Mouse (Mus musculus): ENCODE results near the gene Cenps. TPM values are rescaled to one million over a fixed set of nuclear protein-coding genes. Genes with fewer than 3 reads are reported as not detected.
"Not testable (repeated sequence)": the region's sequence is repeated elsewhere in the genome, so short reads cannot be mapped to it uniquely, and the experiment has no call there.

Cenps gene
- polyA plus RNA-seq, 1 experiment from 2014 or later, result 11.5 TPM

DNA sequence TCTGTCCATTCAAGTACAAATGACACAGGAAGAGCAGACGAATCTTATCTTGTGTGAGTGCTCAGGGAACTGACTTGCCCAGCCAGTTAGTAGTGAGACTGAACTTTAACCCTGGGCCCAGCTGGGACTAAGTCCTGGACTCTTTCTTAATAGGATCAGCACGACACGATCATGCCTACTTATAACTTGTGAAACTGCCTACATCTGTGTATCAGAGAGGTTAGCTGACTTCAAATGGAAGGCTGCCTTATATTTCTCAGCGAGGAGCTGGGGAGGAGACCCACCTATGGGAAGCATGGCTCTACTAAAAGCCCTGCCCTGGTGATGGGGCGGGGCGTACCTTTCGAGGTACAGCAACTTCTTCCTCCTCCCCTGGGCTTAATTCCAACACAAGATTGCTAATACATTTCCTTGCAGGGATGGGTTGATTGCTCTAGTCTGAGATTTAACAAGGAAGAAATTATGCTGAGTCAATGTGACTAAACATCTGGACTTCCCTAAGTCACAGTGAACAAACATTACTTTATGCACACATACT lies 33.0 kb upstream of the Cenps start:
- Histone ChIP-seq H3K9ac (ENCODE audit: low read length) (no peak overlapping the region), H3K4me3 (ENCODE audit: low read depth, low read length) (no peak overlapping the region), H3K27ac (replicated peaks) (peak overlapping the region; percentile 88), H3K4me1 (replicated peaks; ENCODE audit: control insufficient read depth, insufficient read depth) (no peaks in the 10 kb centered on the region), H3K4me2 (replicated peaks; ENCODE audit: low read depth) (no peak overlapping the region), H3K9me3 (ENCODE audit: control insufficient read depth, low read length) (no peaks in the 10 kb centered on the region), H3K27me3 (ENCODE audit: control insufficient read depth, insufficient read depth, low read length) (no peaks in the 10 kb centered on the region), H3K36me3 (ENCODE audit: control insufficient read depth, insufficient read depth, low read length) (no peaks in the 10 kb centered on the region)
- ATAC-seq (ENCODE audit: low FRiP score, low TSS enrichment) (peak; percentile 56), DNase-seq (ENCODE audit: low spot score) (peak; percentile 84)
- 33% methylated on average over 7 of the region's 7 CpGs for WGBS
- TF ChIP-seq CTCF (IDR thresholded peaks at IDR 0.05; ENCODE audit: low read depth) (no peak), EP300 (optimal IDR thresholded peaks at IDR 0.05) (no peak)

GRCm38 (mm10) chr4:149169926-149170325 lies 32.5 kb upstream of the Cenps start:
- H3K9me3 ChIP-seq (ENCODE audit: control insufficient read depth, low read length); H3K4me3 ChIP-seq (ENCODE audit: low read depth, low read length); H3K27me3 ChIP-seq (ENCODE audit: control insufficient read depth, insufficient read depth, low read length); H3K4me1 ChIP-seq (replicated peaks; ENCODE audit: control insufficient read depth, insufficient read depth); H3K9ac ChIP-seq (ENCODE audit: low read length); H3K4me2 ChIP-seq (replicated peaks; ENCODE audit: low read depth); H3K36me3 ChIP-seq (ENCODE audit: control insufficient read depth, insufficient read depth, low read length): not testable (repeated sequence)
- 71% methylated on average over 7 of the region's 8 CpGs for WGBS
- DNase-seq (ENCODE audit: low spot score) (peak; percentile 62), ATAC-seq (ENCODE audit: low FRiP score, low TSS enrichment) (peak; percentile 18; the same call in 1 of the 2 replicates)
- H3K27ac ChIP-seq (replicated peaks), result peak overlapping the region; percentile 88

- Histone ChIP-seq H3K4me3 (ENCODE audit: low read depth, low read length) (no peak overlapping the region), H3K27me3 (ENCODE audit: control insufficient read depth, insufficient read depth, low read length) (no peaks in the 10 kb centered on the region), H3K4me2 (replicated peaks; ENCODE audit: low read depth) (no peak overlapping the region; the same call in 1 of the 2 replicates), H3K27ac (replicated peaks) (peak overlapping the region; percentile 35; the same call in 1 of the 2 replicates), H3K4me1 (replicated peaks; ENCODE audit: control insufficient read depth, insufficient read depth) (no peaks in the 10 kb centered on the region), H3K36me3 (ENCODE audit: control insufficient read depth, insufficient read depth, low read length) (peaks cover 5% of the 10 kb centered on the region; the same call in 1 of the 2 replicates), H3K9me3 (ENCODE audit: control insufficient read depth, low read length) (no peaks in the 10 kb centered on the region), H3K9ac (ENCODE audit: low read length) (no peak overlapping the region; the same call in 1 of the 2 replicates)
- no peak for DNase-seq (ENCODE audit: low spot score)
- TF ChIP-seq EP300 (optimal IDR thresholded peaks at IDR 0.05) (no peak), CTCF (IDR thresholded peaks at IDR 0.05; ENCODE audit: low read depth) (no peak)
- ATAC-seq (ENCODE audit: low FRiP score, low TSS enrichment), result no peak
- WGBS, result 49% methylated on average over 2 of the region's 2 CpGs
These were observed 30.6 kb upstream of the Cenps start for GRCm38 (mm10) chr4:149168016-149168415.

DNA sequence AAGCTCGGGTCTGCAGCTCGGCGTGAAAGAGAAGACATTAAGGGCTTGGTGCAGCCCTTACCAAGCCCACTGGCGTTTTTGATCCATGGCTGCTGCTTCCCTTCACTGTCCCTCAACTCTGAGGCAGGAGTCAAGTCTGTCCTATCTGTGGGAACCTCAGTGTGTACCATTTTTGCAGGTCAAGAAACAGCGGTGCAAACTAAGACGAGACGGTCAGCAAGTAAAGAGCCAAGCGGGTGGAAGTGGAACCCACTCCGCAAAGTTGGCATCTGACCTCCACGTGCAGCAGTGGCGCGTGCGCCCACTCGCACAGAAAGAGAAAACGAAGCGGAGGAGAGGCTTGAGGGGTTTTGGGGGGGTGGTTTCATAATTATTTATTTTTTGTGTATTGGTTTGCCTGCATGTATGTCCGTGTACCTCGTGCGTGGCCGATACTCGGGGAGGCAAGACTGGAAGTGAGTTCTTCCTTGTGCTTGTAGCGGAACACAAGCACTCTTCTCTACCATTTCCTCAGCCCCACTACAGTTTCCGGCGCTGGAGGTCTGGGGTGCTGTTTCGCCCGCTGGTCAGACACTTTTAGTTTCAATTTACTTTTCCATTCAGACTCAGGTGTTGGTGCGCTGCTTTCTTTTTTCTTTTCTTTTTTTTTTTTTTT lies 29.7 kb upstream of the Cenps start:
- H3K9me3 ChIP-seq (ENCODE audit: control insufficient read depth, low read length), result no peaks in the 10 kb centered on the region
- H3K4me2 ChIP-seq (replicated peaks; ENCODE audit: low read depth), result peak overlapping the region; percentile 90
- no peaks in the 10 kb centered on the region for H3K27me3 ChIP-seq (ENCODE audit: control insufficient read depth, insufficient read depth, low read length)
- H3K9ac ChIP-seq (ENCODE audit: low read length), result peak overlapping the region; percentile 66
- ATAC-seq (ENCODE audit: low FRiP score, low TSS enrichment) (no peak; the same call in 1 of the 2 replicates), DNase-seq (ENCODE audit: low spot score) (peak; percentile 39)
- H3K4me3 ChIP-seq (ENCODE audit: low read depth, low read length), result peak overlapping the region; percentile 79
- WGBS, result under 1% methylated on average over 27 of the region's 27 CpGs
- no peaks in the 10 kb centered on the region for H3K4me1 ChIP-seq (replicated peaks; ENCODE audit: control insufficient read depth, insufficient read depth)
- H3K36me3 ChIP-seq (ENCODE audit: control insufficient read depth, insufficient read depth, low read length), result peaks cover 5% of the 10 kb centered on the region; the same call in 1 of the 2 replicates
- no peak for TF ChIP-seq EP300 (optimal IDR thresholded peaks at IDR 0.05)
- TF ChIP-seq CTCF (IDR thresholded peaks at IDR 0.05; ENCODE audit: low read depth), result no peak
- H3K27ac ChIP-seq (replicated peaks), result peak overlapping the region; percentile 95

DNA sequence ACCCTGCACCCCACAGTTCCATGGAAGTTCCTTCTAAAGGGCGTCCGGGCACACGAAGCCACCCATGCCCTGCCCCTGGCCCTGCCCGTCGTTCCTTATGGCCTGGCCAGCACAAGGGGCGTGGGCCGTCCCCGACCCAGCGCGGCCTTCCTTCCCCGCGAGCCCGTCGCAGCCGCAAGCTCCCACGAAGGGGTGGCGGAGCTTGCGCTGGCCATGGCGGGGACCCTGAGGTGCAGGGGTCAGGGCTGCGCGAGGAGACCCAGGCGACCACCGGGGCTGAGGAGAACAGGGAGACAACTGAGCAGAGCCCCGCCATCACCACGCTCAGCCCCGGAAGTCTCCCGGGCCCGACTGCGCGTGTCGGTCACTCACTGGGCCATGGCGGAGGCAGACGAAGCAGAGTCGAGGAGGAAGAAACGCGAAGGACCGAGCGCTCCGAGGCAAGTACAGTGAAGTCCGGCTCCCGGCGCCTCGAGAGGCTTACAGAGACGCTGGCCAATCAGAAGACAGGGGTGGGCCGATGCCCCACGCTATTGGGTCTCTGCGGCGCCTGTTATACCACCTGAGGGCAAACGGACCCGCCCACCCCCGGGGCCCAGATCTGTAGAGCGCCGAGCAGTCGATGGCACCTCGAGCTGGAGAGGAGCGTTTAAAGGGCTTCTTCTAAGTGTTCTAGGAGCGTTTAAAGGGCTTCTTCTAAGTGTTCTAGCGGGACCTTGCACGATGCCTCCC lies 29.0 kb upstream of the Cenps start, which contains the start of gene Pgd:
Gene Pgd (minus strand): TSS at position 557 of the 732 bp plus-strand sequence.
- H3K27ac ChIP-seq (replicated peaks), result peak within 1 kb of the TSS; percentile 95
- H3K9ac ChIP-seq (ENCODE audit: low read length), result peak within 1 kb of the TSS; percentile 89
- no peak for TF ChIP-seq CTCF (IDR thresholded peaks at IDR 0.05; ENCODE audit: low read depth)
- TF ChIP-seq EP300 (optimal IDR thresholded peaks at IDR 0.05), result no peak
- H3K9me3 ChIP-seq (ENCODE audit: control insufficient read depth, low read length), result no peaks in the 10 kb centered on the region
- ATAC-seq (ENCODE audit: low FRiP score, low TSS enrichment) (peak; percentile 95), DNase-seq (ENCODE audit: low spot score) (peak; percentile 98)
- peaks cover 5% of the 10 kb centered on the region; the same call in 1 of the 2 replicates for H3K36me3 ChIP-seq (ENCODE audit: control insufficient read depth, insufficient read depth, low read length)
- H3K4me1 ChIP-seq (replicated peaks; ENCODE audit: control insufficient read depth, insufficient read depth), result no peaks in the 10 kb centered on the region
- under 1% methylated on average over 59 of the region's 59 CpGs for WGBS
- H3K4me2 ChIP-seq (replicated peaks; ENCODE audit: low read depth), result peak within 1 kb of the TSS; percentile 90
- peak within 1 kb of the TSS; percentile 79 for H3K4me3 ChIP-seq (ENCODE audit: low read depth, low read length)
- no peaks in the 10 kb centered on the region for H3K27me3 ChIP-seq (ENCODE audit: control insufficient read depth, insufficient read depth, low read length)
